Mouse (Mus musculus) heart, adult 2 months (tissue): Measurements from ENCODE around the gene Olfr1424. TPM values are rescaled to one million over a fixed set of nuclear protein-coding genes. Genes with fewer than 3 reads are reported as not detected.

Experiments used
- DNase-seq, 2 experiments: peaks; one replicate each; pipeline ENCODE4 v3.0.0; 2021
- H3K27ac ChIP-seq: fragments of 200-600 bp; 2 replicates; pipeline ENCODE4 v1.8.1; 2022
- H3K27me3 ChIP-seq: fragments of 200-500 bp; 2 replicates; pipeline ENCODE4 v1.6.1; 2012; ENCODE audit warnings: mild to moderate bottlenecking, low read length, inconsistent platforms, mixed read lengths; ENCODE audit not compliant: control insufficient read depth, insufficient read depth
- H3K36me3 ChIP-seq: fragments of 200-500 bp; 2 replicates; pipeline ENCODE4 v1.6.1; 2012; ENCODE audit warnings: low read length, inconsistent platforms; ENCODE audit not compliant: control insufficient read depth, insufficient read depth
- H3K4me1 ChIP-seq: fragments of 200-500 bp; 2 replicates; pipeline ENCODE4 v1.6.1; 2011; ENCODE audit warnings: low read length; ENCODE audit not compliant: control insufficient read depth, insufficient read depth
- H3K4me3 ChIP-seq: fragments of 200-600 bp; 2 replicates; pipeline ENCODE4 v1.8.1; 2022
- H3K79me2 ChIP-seq: fragments of 200-500 bp; replicated peaks from 2 replicates; pipeline ENCODE4 v1.6.1; 2012; ENCODE audit warnings: mild to moderate bottlenecking, inconsistent platforms, low read length, moderate library complexity, mixed read lengths; ENCODE audit not compliant: control insufficient read depth, insufficient read depth
- H3K9ac ChIP-seq: fragments of 200-500 bp; 2 replicates; pipeline ENCODE4 v1.6.1; 2012; ENCODE audit warnings: low read depth, mild to moderate bottlenecking, control low read depth, inconsistent platforms, low read length, mixed read lengths
- CTCF ChIP-seq: fragments of 200-600 bp; IDR thresholded peaks from 2 replicates; pipeline ENCODE4 v1.8.1; 2022; ENCODE audit warnings: antibody characterized with exemption, mild to moderate bottlenecking, moderate library complexity
- EP300 ChIP-seq: fragments of 200-500 bp; IDR thresholded peaks from 2 replicates; pipeline ENCODE4 v1.6.1; 2011; ENCODE audit warnings: low read depth, low read length, control low read depth; ENCODE audit not compliant: insufficient read depth
- POLR2A ChIP-seq: fragments of 200-500 bp; IDR thresholded peaks from 2 replicates; pipeline ENCODE4 v1.6.1; 2011; ENCODE audit warnings: mild to moderate bottlenecking, low read depth, low read length, control low read depth; ENCODE audit not compliant: insufficient read depth
- WGBS: fragments of 180-500 bp; shearing (Covaris S2); methylation state at CpG from one replicate; pipeline ENCODE4 v1.1.7; 2018; 5-methylcytosine and 5-hydroxymethylcytosine counted together
- intact Hi-C: fragments of 180-260 bp; cut with DNase I; formaldehyde crosslinking; loops from one replicate; pipeline ENCODE4 v1.15.1; 2025
- polyA plus RNA-seq: library from polyadenylated mRNA; depleted of rRNA; stranded (reverse); fragments of >200 nt; gene quantifications from 2 replicates; pipeline ENCODE4 v1.2.3, GENCODE M21; 2012
- total RNA-seq, 2 experiments: library from RNA; stranded (reverse); gene quantifications; 2 replicates each; pipeline ENCODE4 v1.2.3; 2021

Olfr1424 gene
- total and polyA plus RNA-seq, 3 experiments, result not detected

DNA sequence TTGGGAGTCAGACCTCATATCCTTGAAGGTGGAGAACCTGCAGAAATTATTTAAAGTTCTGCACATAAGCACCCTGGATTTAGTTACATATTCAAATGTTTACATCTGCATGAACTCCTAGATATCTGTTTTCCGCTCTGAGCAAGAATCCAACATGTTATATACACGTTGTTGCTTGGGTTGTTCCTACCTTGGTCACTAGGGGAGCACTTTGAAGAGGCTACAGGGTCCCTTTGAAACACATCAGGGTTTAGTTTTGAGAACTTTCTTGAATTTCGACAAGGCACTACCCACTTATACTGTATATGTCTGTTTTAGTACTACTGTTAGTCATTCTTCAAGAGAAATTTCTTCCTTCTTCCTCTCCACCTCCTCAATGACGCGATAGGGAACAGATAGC, 19.3 kb downstream of the Olfr1424 start:
- Histone ChIP-seq H3K9ac (no peak overlapping the region), H3K79me2 (no peaks in the 10 kb centered on the region), H3K27me3 (no peaks in the 10 kb centered on the region), H3K36me3 (no peaks in the 10 kb centered on the region), H3K27ac (no peak overlapping the region), H3K4me1 (no peaks in the 10 kb centered on the region), H3K4me3 (no peak overlapping the region)
- DNase-seq, result no peak
- intact Hi-C loops, result no loop called here
- TF ChIP-seq CTCF (peak; percentile 12; the same call in 1 of the 2 replicates), EP300 (no peak)
- WGBS, result 84% methylated on average over 5 of the region's 5 CpGs

DNA sequence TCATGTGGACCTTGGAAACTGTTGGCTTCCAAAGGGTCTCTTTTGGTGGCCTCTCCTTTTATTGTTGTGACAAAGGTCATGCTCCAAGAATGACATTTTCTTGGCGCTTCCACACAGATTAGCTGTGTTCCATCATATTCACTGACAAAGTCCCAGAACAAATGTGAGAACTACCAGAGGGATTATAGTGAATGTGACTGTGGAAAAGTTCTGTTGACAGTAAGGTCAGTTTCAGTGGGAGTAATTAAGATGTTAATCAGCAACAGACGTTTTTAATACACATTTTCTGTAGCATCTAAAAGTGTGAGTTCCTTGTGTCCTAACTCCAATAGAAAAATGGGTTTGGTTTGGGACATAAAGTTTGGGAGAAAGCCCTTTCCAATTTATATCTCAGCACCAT, 21.3 kb downstream of the Olfr1424 start, which contains the start of gene Olfr1423:
Gene Olfr1423 (minus strand): TSS at position 101 of the 400 bp plus-strand sequence.
- Histone ChIP-seq H3K79me2 (no peaks in the 10 kb centered on the region), H3K36me3 (no peaks in the 10 kb centered on the region), H3K27me3 (no peaks in the 10 kb centered on the region), H3K9ac (no peak within 1 kb of the TSS), H3K4me3 (no peak within 1 kb of the TSS), H3K4me1 (no peaks in the 10 kb centered on the region), H3K27ac (no peak within 1 kb of the TSS)
- 40% methylated on average over 2 of the region's 2 CpGs for WGBS
- TF ChIP-seq CTCF, result no peak
- no peak for TF ChIP-seq POLR2A
- TF ChIP-seq EP300, result no peak
- DNase-seq, result no peak
- intact Hi-C loops, result no loop called here

DNA sequence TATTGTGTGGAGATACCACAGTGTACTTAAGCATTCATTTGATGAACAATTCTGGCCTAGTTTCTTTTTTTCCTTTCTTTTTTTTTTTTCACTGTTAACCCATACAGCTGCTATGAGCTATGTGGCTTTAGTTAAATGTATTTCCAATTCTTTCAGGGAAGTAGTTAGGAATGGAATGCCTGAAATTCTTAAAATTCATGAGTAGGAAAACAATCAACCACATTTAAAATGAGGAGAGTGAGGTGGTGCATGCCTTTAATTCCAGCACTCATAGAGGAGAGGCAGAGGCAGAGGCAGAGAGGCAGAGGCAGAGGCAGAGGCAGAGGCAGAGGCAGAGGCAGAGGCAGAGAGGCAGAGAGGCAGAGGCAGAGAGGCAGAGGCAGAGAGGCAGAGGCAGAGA, 24.8 kb downstream of the Olfr1424 start:
- H3K9ac ChIP-seq, result no peak overlapping the region
- no peaks in the 10 kb centered on the region for H3K4me1 ChIP-seq
- H3K27me3 ChIP-seq, result no peaks in the 10 kb centered on the region
- TF ChIP-seq POLR2A (no peak), EP300 (no peak), CTCF (no peak)
- no peak for DNase-seq
- no peaks in the 10 kb centered on the region for H3K79me2 ChIP-seq
- H3K36me3 ChIP-seq, result no peaks in the 10 kb centered on the region
- intact Hi-C loops, result no loop called here
- H3K27ac ChIP-seq, result no peak overlapping the region
- no peak overlapping the region for H3K4me3 ChIP-seq

DNA sequence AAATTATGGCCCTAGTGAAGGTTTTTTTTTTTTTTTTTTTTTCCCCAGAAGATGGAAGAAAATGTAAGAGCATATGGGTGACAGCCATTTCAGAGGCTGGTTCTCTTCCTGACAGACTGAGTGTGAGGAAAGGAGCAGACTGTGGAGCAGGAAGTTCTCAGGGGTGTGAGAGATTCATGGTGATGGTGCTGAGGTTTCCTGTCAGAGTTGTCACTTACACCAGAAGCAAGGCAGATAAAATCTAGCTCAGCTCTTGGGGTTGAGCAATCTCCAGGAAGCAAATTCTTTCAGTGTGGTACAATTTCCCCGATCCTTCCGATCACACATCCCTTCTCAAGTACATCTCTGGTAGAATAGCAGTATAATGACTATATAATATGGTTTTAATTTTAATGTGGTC, 35.9 kb downstream of the Olfr1424 start:
- H3K4me3 ChIP-seq, result no peak overlapping the region
- H3K27ac ChIP-seq, result no peak overlapping the region
- intact Hi-C loops, result no loop called here
- H3K27me3 ChIP-seq, result no peaks in the 10 kb centered on the region
- WGBS, result 26% methylated on average over 2 of the region's 2 CpGs
- no peaks in the 10 kb centered on the region for H3K79me2 ChIP-seq
- H3K4me1 ChIP-seq, result no peaks in the 10 kb centered on the region
- no peaks in the 10 kb centered on the region for H3K36me3 ChIP-seq
- H3K9ac ChIP-seq, result no peak overlapping the region
- DNase-seq, result no peak
- no peak for TF ChIP-seq POLR2A
- TF ChIP-seq CTCF, result no peak
- no peak for TF ChIP-seq EP300

DNA sequence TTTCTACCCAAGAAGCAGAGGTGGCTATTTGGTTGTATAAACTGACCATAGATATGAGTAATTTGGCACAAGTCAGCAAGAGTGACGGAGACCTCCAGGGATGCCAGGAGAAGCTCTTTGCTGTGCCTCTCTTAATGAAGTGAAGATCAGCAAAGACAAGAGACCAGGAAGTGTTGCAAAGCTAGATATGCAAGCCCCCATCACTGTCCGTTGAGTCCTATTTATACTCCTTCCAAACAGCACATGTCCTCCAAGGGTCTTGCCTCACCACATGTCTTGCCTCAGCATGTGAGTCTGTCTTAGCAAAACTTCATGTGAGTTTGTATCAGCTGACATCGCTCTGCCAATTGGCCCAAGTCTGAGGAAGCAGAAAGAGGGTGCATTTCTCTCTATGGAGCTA, 37.1 kb downstream of the Olfr1424 start:
- Histone ChIP-seq H3K4me1 (no peaks in the 10 kb centered on the region), H3K79me2 (no peaks in the 10 kb centered on the region), H3K36me3 (no peaks in the 10 kb centered on the region), H3K27me3 (no peaks in the 10 kb centered on the region), H3K4me3 (no peak overlapping the region), H3K27ac (no peak overlapping the region), H3K9ac (no peak overlapping the region)
- intact Hi-C loops, result no loop called here
- TF ChIP-seq CTCF (no peak), EP300 (no peak), POLR2A (no peak)
- WGBS, result 77% methylated on average over 3 of the region's 3 CpGs
- no peak for DNase-seq

DNA sequence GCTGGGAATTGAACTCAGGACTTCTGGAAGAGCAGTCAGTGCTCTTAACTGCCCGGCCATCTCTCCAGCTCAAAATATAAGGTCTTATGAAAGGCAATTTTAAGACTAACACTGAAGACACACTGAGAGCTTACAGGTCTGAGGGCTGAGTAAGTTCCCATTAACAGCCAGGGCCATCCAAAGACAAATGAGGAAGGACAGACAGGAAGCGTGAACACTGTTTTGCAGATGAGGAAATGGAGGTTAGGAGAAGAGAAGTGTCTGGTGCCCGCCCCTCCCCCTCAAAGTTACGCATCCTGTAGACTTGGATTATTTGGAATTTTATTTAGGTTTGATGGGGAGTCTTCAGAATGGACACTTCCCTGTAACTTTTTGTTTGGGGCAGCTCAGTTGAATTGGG, 38.3 kb downstream of the Olfr1424 start:
- Histone ChIP-seq H3K36me3 (no peaks in the 10 kb centered on the region), H3K4me3 (no peak overlapping the region), H3K27ac (no peak overlapping the region), H3K9ac (no peak overlapping the region), H3K27me3 (no peaks in the 10 kb centered on the region), H3K79me2 (no peaks in the 10 kb centered on the region), H3K4me1 (no peaks in the 10 kb centered on the region)
- WGBS, result 72% methylated on average over 4 of the region's 4 CpGs
- DNase-seq, result no peak
- TF ChIP-seq CTCF (no peak), POLR2A (no peak), EP300 (no peak)
- intact Hi-C loops, result no loop called here
